Mouse (Mus musculus) adipose tissue, adult 10 weeks (tissue): ENCODE results near the gene Tmigd3. TPM values are rescaled to one million over a fixed set of nuclear protein-coding genes. Genes with fewer than 3 reads are reported as not detected.

Experiments
- polyA plus RNA-seq: library from polyadenylated mRNA; stranded (reverse); fragments of 350-450 nt; fragmentation: Illumina TruSeq; extraction: RNeasy Lipid Tissue Mini Kit (QIAGEN cat#74804); gene quantifications from one replicate; pipeline ENCODE4 v1.2.3, GENCODE M21; 2014; ENCODE audit warnings: low read depth, low replicate concordance

Tmigd3 gene
- 3.3 TPM for polyA plus RNA-seq

GRCm38 (mm10) chr3:105870558-105870957 lies at the start of gene Tmigd3, which contains the start of gene Adora3:
Gene Tmigd3 (plus strand): TSS chr3:105870903.
Gene Adora3 (plus strand): TSS chr3:105870858.

GRCm38 (mm10) chr3:105932240-105933071 lies 61.8 kb downstream of the Tmigd3 start, which contains the start of gene I830077J02Rik:
Gene I830077J02Rik (minus strand): TSS chr3:105932664.

GRCm38 (mm10) chr3:105958974-105959580 lies 88.4 kb downstream of the Tmigd3 start, which contains the start of gene Wdr77:
Gene Wdr77 (plus strand): TSS chr3:105959369.

GRCm38 (mm10) chr3:105959999-105960398 lies 89.3 kb downstream of the Tmigd3 start, which contains the start of gene Atp5f1:
Gene Atp5f1 (minus strand): TSS chr3:105960099.

GRCm38 (mm10) chr3:105973411-105973810 lies 102.7 kb downstream of the Tmigd3 start, which contains the start of gene Ovgp1:
Gene Ovgp1 (plus strand): TSS chr3:105973711.

Other genes with a start within 250 kb of the Tmigd3 start
- 14.3 TPM for gene Ddx20, start 183.3 kb upstream of the Tmigd3 start, polyA plus RNA-seq
- gene Inka2, start 166.3 kb upstream of the Tmigd3 start, polyA plus RNA-seq, result 7.0 TPM
- 85.0 TPM for gene Rap1a, start 69.6 kb upstream of the Tmigd3 start, polyA plus RNA-seq
- 0.92 TPM for gene Adora3, start within 50 bp of the Tmigd3 start, polyA plus RNA-seq
- gene I830077J02Rik, start 61.8 kb downstream of the Tmigd3 start, polyA plus RNA-seq, result 1.2 TPM
- 31.8 TPM for gene Wdr77, start 88.5 kb downstream of the Tmigd3 start, polyA plus RNA-seq
- gene Atp5f1, start 89.2 kb downstream of the Tmigd3 start, polyA plus RNA-seq, result 189 TPM
- 2.9 TPM for gene Ovgp1, start 102.8 kb downstream of the Tmigd3 start, polyA plus RNA-seq
- gene Pifo, start 143.7 kb downstream of the Tmigd3 start, polyA plus RNA-seq, result 6.0 TPM
- 0.31 TPM for gene Chil5, start 161.9 kb downstream of the Tmigd3 start, polyA plus RNA-seq
- gene Chia1, start 242.3 kb downstream of the Tmigd3 start, polyA plus RNA-seq, result 2.2 TPM